Mouse (Mus musculus) layer of hippocampus, postnatal 10 days (tissue): ENCODE measurements at regions not wholly inside any gene's neighbourhood (a gene's known extent, or its start where the extent isn't known, plus 50 kb on each side); places are given as distances from the start of the nearest gene placed in this dataset.
A peak's percentile ranks its signal among the peaks of the same experiment; 100 is the strongest.

Experiments
- DNase-seq, 2 experiments: peaks; one replicate each; pipeline ENCODE4 v3.0.0; 2021; ENCODE audit warnings: low spot score in 2 of 2

- DNase-seq: no peak
Measured at GRCm38 (mm10) chr12:118784643-118785042, 61.5 kb upstream of the Sp8 start.

DNA sequence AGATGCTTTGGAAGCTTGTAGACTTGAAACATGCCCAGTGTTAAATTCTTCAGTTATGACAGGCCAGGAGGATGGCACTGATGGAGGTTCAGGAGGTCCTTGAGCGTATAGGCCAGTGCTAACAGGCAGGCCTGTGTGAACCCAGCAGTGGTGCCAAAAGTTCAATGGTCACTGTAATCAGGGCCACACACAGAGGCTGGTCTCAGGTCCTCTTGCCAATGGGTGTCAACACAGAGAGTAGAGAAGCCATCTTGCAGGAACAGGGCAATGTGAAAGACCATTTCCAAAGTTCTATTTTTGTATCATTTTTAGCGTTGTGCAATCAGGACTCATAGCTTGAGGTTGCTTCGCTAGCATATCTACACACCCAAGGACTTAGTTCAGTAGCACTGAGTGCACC lies 64.2 kb upstream of the Sp8 start:
- no peak for DNase-seq

GRCm38 (mm10) chr12:118775463-118776064 lies 70.6 kb upstream of the Sp8 start:
- DNase-seq: no peak

- DNase-seq: no peak
Measured at GRCm38 (mm10) chr12:118772790-118773189, 73.3 kb upstream of the Sp8 start.

GRCm38 (mm10) chr12:118766472-118766871 lies 79.7 kb upstream of the Sp8 start:
- no peak for DNase-seq

DNA sequence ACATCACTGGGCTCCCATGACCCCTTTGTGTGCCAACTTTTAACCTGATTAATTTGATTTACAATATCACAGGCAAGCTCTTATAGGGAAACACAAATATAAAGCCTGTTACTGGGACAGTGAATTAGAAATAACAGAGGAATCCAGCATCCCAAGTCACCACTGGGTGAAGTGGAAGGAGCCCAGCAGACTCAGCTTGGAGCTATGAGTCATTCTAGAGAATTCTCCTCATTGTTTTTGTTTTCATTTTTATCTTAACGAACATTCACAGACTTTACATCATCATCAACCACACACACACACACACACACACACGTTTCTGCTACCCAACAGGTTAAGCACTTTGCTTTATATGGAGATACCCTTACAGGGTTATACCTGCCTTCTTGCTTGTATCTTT lies 92.1 kb upstream of the Sp8 start:
- DNase-seq: no peak

DNA sequence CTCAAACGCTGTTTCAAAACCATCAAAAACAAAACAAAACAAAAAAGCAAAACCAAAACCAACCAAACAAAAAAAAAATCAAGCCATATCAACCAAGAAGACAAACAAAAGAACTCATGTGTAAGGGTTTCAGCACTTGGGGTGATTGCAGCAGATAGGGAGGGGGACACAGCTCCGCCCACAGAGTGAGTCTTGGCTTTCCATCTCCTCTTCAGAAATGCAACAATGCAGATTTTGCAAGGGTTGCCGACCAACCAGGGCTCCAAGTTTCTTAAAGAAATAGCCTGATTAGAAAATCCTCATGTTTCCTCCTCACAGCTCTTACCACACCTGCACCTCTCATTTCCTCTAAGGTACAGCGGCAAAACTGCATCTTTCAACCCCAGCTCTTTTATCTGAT lies 107.0 kb upstream of the Sp8 start:
- no peak for DNase-seq

- no peak for DNase-seq
Measured at GRCm38 (mm10) chr12:118725891-118726290, 120.2 kb upstream of the Sp8 start.

- DNase-seq: no peak
Measured at GRCm38 (mm10) chr12:118719878-118720573, 126.1 kb upstream of the Sp8 start.

DNA sequence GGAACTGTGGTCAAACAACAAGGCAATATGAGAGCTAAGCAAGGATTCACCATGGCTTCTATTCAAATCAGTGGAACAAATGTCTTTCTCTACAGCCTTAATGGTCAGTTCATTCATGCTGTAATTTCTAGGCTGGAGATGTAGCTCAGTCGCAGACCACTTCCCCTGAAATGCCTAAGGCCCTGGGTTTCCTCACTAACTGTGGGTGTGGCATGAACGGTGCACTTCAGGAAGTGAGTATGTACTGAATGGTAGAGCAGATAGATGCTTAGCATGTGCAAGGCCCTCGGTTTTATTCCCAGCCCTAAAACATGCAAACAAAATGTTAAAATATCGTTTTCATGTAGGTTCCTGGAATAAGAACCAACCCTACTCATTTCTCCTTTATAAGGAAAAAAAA lies 129.3 kb upstream of the Sp8 start:
- no peak for DNase-seq

- DNase-seq: no peak
Measured at GRCm38 (mm10) chr12:118706626-118707025, 139.5 kb upstream of the Sp8 start.

GRCm38 (mm10) chr12:118704826-118705225 lies 141.3 kb upstream of the Sp8 start:
- no peak for DNase-seq

- DNase-seq: no peak
Measured at GRCm38 (mm10) chr12:118703730-118704129, 142.4 kb upstream of the Sp8 start.

DNA sequence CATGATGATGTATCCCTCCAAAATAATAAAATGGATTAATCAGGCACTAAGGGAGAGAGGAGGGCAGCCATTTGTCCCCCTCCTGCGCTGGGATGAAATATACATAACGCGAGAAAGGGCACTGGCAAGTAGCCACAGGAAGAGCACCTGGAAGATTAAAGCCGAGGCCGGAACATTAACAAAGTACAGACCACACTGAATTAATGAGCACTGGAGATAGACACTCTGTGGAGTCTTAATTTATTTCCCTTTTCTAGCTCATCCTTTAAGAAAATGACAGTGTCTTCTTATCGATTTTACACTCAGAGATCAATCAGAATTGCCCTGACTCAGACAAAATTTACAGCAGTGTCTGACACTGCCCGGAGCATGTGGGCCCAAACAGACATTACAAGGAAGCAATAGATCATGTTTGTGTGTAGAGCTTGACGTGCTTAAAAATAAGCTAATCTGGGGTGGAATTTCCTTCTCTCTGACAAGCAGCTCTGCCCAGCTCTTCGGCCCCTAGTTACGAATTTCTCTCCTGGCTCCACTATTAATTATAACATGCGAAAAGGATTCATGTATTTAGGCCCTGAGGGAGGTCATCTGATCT lies 143.0 kb upstream of the Sp8 start:
- no peak for DNase-seq

DNA sequence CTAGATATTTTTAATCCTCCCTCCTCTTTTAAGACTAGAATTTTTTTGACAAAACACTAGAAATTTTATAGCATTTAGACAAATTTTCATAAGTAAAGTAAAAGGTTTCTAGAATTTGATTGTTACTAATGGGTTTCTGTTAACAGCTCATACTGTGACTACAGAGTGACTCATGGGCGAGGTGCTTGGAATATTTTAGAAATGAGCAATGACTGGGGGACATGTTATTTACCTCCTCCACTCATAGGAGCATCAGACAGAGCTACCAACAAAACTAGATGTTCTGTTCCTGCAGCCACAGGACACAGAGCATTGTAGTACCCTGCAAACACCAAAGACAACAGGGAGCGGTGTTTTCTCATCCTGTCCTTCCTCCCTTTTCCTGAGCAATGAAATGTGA lies 144.3 kb upstream of the Sp8 start:
- no peak for DNase-seq

DNA sequence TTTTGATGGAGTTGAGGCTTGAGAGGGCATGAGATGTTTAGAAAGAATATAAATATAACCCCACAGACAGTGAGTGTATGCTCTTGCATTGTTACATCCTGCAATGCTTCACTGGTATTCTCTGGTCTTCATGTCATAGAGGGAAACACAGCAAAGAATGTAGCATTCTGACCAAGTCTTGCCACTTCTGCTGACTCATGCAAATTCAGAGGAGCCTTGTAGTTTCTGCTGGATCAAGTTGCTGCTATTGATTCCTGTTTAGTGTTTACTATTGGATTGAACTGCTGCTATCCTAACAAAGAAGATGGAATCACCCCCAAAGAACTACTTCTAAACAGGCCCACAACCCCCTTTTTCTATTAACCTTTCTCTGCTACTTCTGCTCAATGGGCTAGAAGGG lies 148.0 kb upstream of the Sp8 start:
- no peak for DNase-seq

DNA sequence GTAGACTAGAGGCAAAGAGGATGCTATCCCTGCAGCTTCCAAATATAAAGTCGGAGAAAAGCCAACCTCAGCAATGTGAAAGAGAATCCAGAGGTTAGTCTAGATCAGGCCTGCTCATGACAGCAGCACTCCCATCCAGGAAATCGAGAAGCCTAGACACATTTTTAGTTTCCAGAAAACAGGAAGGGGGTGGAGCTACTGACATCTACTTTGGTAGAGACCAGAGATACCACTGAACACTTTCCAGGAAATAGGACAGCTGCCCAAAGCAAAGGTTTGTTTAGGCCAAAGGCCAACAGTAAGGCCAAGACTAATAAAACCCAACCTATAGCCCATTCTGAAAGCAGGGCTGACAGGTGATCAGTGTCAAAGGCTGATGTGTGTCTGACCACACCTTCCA lies 151.4 kb upstream of the Sp8 start:
- DNase-seq: no peak

GRCm38 (mm10) chr12:118682902-118683301 lies 163.2 kb upstream of the Sp8 start:
- no peak for DNase-seq

DNA sequence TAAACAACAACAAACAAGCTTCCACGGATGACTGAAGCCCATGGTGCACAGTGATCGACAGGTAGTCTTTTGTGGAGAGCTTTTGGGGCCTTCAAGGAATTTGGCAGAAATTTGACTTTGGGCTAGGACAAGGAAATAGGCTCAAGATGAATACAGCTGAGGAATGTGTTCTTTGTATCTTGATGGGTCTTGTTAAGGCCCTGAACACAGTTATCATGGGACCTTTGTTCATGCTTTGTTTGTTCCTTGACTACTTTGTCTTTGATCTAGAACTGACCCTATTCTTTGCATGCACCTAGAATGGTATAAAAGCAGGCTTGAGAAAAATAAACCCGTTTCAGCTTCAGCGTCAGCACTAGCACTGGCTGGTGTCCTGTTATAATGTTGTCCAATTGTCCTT lies 168.1 kb upstream of the Sp8 start:
- no peak for DNase-seq

GRCm38 (mm10) chr12:118661575-118661974 lies 184.6 kb upstream of the Sp8 start:
- DNase-seq: no peak

- peak in 1 of 2 experiments; percentile 10 for DNase-seq
Measured at GRCm38 (mm10) chr12:118661214-118661486, 185.0 kb upstream of the Sp8 start.

DNA sequence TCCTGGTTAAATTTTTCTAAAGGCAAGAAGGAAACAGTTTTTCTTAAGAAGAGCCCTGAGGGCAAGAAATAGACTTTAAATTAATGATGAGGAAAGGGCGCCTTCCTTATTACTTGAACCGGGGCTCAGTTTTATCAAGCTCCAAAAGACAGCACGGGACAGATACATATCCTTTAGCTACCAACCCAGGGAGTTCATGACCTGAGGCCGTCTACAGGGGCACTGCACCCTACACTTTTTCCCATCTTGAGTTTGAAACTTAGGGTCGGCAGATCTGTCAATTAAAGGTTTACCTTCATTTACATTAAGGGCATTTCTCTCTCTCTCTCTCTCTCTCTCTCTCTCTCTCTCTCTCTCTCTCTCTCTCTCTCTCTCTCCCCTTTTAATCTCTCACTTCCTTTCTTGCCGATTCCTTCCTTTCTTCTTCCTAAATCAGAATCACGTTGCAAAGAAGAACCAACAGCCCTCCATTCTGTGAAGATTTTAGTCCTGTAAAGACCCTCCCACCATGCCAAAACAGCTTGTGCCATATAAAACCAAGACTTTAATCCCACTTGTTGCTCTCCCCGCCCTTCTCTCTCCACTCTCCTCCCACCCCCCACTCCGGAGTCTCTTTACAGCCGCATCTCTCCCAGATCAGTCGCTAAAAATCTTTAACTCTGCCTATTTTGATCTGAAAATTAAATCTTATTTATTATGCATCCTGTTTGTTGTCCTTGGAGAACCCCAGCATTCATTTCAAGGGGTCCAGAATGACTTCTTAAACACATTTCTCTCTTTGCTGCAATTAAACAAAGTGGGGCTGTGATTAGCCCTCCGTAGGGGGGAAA lies 185.5 kb upstream of the Sp8 start:
- no peak for DNase-seq
